Mouse (Mus musculus): Measurements from ENCODE around the gene Gm49396.

Gene Gm49396

GRCm38 (mm10) chr7:30553021-30553589 is 10.0 kb upstream of the Gm49396 start:
- DNase-seq = peak; percentile 54

GRCm38 (mm10) chr7:30553810-30554584 is 9.1 kb upstream of the Gm49396 start:
- no peak for DNase-seq

GRCm38 (mm10) chr7:30556894-30557536 is 6.1 kb upstream of the Gm49396 start:
- no peak for DNase-seq

GRCm38 (mm10) chr7:30557901-30558514 is 5.1 kb upstream of the Gm49396 start:
- no peak for DNase-seq

GRCm38 (mm10) chr7:30558656-30559442 is 4.3 kb upstream of the Gm49396 start:
- DNase-seq = peak; percentile 56

- DNase-seq = peak; percentile 95
Measured at GRCm38 (mm10) chr7:30559443-30559954, 3.6 kb upstream of the Gm49396 start, which contains the start of gene Lin37. Gene Lin37, minus strand, starts transcription at chr7:30559838.

GRCm38 (mm10) chr7:30560296-30560695 is 2.8 kb upstream of the Gm49396 start:
- no peak for DNase-seq

GRCm38 (mm10) chr7:30562526-30563116 is 523 bp upstream of the Gm49396 start:
- no peak for DNase-seq

GRCm38 (mm10) chr7:30563906-30564280 is 749 bp downstream of the Gm49396 start:
- DNase-seq = no peak

GRCm38 (mm10) chr7:30564970-30565571 is 1.9 kb downstream of the Gm49396 start, which contains the start of gene Igflr1:
Gene Igflr1, plus strand, starts transcription at chr7:30565427.
- DNase-seq = no peak

- no peak for DNase-seq
Measured at GRCm38 (mm10) chr7:30566033-30566432, 2.9 kb downstream of the Gm49396 start.

- no peak for DNase-seq
Measured at GRCm38 (mm10) chr7:30567555-30567954, 4.4 kb downstream of the Gm49396 start.

GRCm38 (mm10) chr7:30572389-30572788 is 9.2 kb downstream of the Gm49396 start:
- no peak for DNase-seq

GRCm38 (mm10) chr7:30572969-30573368 is 9.8 kb downstream of the Gm49396 start:
- DNase-seq = no peak

GRCm38 (mm10) chr7:30579950-30580349 is 16.8 kb downstream of the Gm49396 start:
- no peak for DNase-seq

GRCm38 (mm10) chr7:30581547-30581946 is 18.4 kb downstream of the Gm49396 start:
- DNase-seq = no peak

- DNase-seq = no peak
Measured at GRCm38 (mm10) chr7:30584339-30584738, 21.2 kb downstream of the Gm49396 start.

- no peak for DNase-seq
Measured at GRCm38 (mm10) chr7:30585170-30585569, 22.0 kb downstream of the Gm49396 start.

- no peak for DNase-seq
Measured at GRCm38 (mm10) chr7:30586455-30587020, 23.4 kb downstream of the Gm49396 start.

- peak; percentile 59 for DNase-seq
Measured at GRCm38 (mm10) chr7:30587842-30588667, 24.9 kb downstream of the Gm49396 start.

Measured in liver (tissue).